Mouse (Mus musculus): ENCODE data around the gene R3hdm4. TPM values are rescaled to one million over a fixed set of nuclear protein-coding genes. Genes with fewer than 3 reads are reported as not detected.
"Not testable (repeated sequence)": the region's sequence is repeated elsewhere in the genome, so short reads cannot be mapped to it uniquely, and the experiment has no call there.

R3hdm4 gene
- polyA plus RNA-seq, 1 experiment from 2014 or later: 151 TPM

GRCm38 (mm10) chr10:79959847-79960601, 39.0 kb upstream of the R3hdm4 start, which contains the start of gene Wdr18:
Wdr18 (plus strand) TSS chr10:79960152.
- Histone ChIP-seq H3K4me3 (ENCODE audit: low read depth, low read length) (peak within 1 kb of the TSS; percentile 98), H3K36me3 (ENCODE audit: control insufficient read depth, insufficient read depth, low read length) (peaks cover 29% of the 10 kb centered on the region), H3K4me2 (replicated peaks; ENCODE audit: low read depth, low read length) (peak within 1 kb of the TSS; percentile 86), H3K4me1 (ENCODE audit: control insufficient read depth, insufficient read depth, low read length) (peaks cover 9% of the 10 kb centered on the region), H3K27me3 (ENCODE audit: control insufficient read depth, insufficient read depth, low read length) (no peaks in the 10 kb centered on the region), H3K9ac (replicated peaks; ENCODE audit: low read depth, low read length) (peak within 1 kb of the TSS; percentile 87), H3K9me3 (ENCODE audit: control insufficient read depth, low read depth, low read length) (no peaks in the 10 kb centered on the region), H3K27ac (ENCODE audit: low read length) (peak within 1 kb of the TSS; percentile 69; the same call in 1 of the 2 replicates)
- WGBS: under 1% methylated on average over 61 of the region's 61 CpGs
- ATAC-seq (ENCODE audit: insufficient number of reproducible peaks, insufficient read depth, low FRiP score, low read depth): peak; percentile 94

- H3K9ac ChIP-seq (replicated peaks; ENCODE audit: low read depth, low read length); H3K27me3 ChIP-seq (ENCODE audit: control insufficient read depth, insufficient read depth, low read length); ATAC-seq (ENCODE audit: insufficient number of reproducible peaks, insufficient read depth, low FRiP score, low read depth); H3K4me1 ChIP-seq (ENCODE audit: control insufficient read depth, insufficient read depth, low read length); H3K4me2 ChIP-seq (replicated peaks; ENCODE audit: low read depth, low read length); H3K9me3 ChIP-seq (ENCODE audit: control insufficient read depth, low read depth, low read length); H3K27ac ChIP-seq (ENCODE audit: low read length): not testable (repeated sequence)
- peak overlapping the region; percentile 98; the same call in 1 of the 2 replicates for H3K4me3 ChIP-seq (ENCODE audit: low read depth, low read length)
- H3K36me3 ChIP-seq (ENCODE audit: control insufficient read depth, insufficient read depth, low read length): peaks cover 23% of the 10 kb centered on the region
- WGBS: 33% methylated on average over 10 of the region's 10 CpGs
These were observed 38.4 kb upstream of the R3hdm4 start for GRCm38 (mm10) chr10:79959412-79959811.

GRCm38 (mm10) chr10:79958140-79958816, 37.3 kb upstream of the R3hdm4 start:
- no peak overlapping the region for H3K4me2 ChIP-seq (replicated peaks; ENCODE audit: low read depth, low read length)
- no peaks in the 10 kb centered on the region for H3K9me3 ChIP-seq (ENCODE audit: control insufficient read depth, low read depth, low read length)
- ATAC-seq (ENCODE audit: insufficient number of reproducible peaks, insufficient read depth, low FRiP score, low read depth): no peak
- H3K9ac ChIP-seq (replicated peaks; ENCODE audit: low read depth, low read length): no peak overlapping the region
- H3K36me3 ChIP-seq (ENCODE audit: control insufficient read depth, insufficient read depth, low read length): peaks cover 15% of the 10 kb centered on the region
- no peaks in the 10 kb centered on the region for H3K27me3 ChIP-seq (ENCODE audit: control insufficient read depth, insufficient read depth, low read length)
- peaks cover 9% of the 10 kb centered on the region for H3K4me1 ChIP-seq (ENCODE audit: control insufficient read depth, insufficient read depth, low read length)
- no peak overlapping the region for H3K4me3 ChIP-seq (ENCODE audit: low read depth, low read length)
- no peak overlapping the region for H3K27ac ChIP-seq (ENCODE audit: low read length)
- 12% methylated on average over 21 of the region's 21 CpGs for WGBS

- no peak overlapping the region for H3K9ac ChIP-seq (replicated peaks; ENCODE audit: low read depth, low read length)
- H3K4me1 ChIP-seq (ENCODE audit: control insufficient read depth, insufficient read depth, low read length): peaks cover 9% of the 10 kb centered on the region
- peaks cover 17% of the 10 kb centered on the region for H3K36me3 ChIP-seq (ENCODE audit: control insufficient read depth, insufficient read depth, low read length)
- no peak overlapping the region for H3K27ac ChIP-seq (ENCODE audit: low read length)
- H3K4me3 ChIP-seq (ENCODE audit: low read depth, low read length): no peak overlapping the region
- no peaks in the 10 kb centered on the region for H3K27me3 ChIP-seq (ENCODE audit: control insufficient read depth, insufficient read depth, low read length)
- H3K4me2 ChIP-seq (replicated peaks; ENCODE audit: low read depth, low read length): no peak overlapping the region
- H3K9me3 ChIP-seq (ENCODE audit: control insufficient read depth, low read depth, low read length): no peaks in the 10 kb centered on the region
- 31% methylated on average over 4 of the region's 4 CpGs for WGBS
- ATAC-seq (ENCODE audit: insufficient number of reproducible peaks, insufficient read depth, low FRiP score, low read depth): no peak
These were observed 35.7 kb upstream of the R3hdm4 start for GRCm38 (mm10) chr10:79956643-79957154.

GRCm38 (mm10) chr10:79955691-79956090, 34.7 kb upstream of the R3hdm4 start:
- no peak for ATAC-seq (ENCODE audit: insufficient number of reproducible peaks, insufficient read depth, low FRiP score, low read depth)
- Histone ChIP-seq H3K9ac (replicated peaks; ENCODE audit: low read depth, low read length) (no peak overlapping the region), H3K4me2 (replicated peaks; ENCODE audit: low read depth, low read length) (no peak overlapping the region), H3K27ac (ENCODE audit: low read length) (no peak overlapping the region), H3K4me1 (ENCODE audit: control insufficient read depth, insufficient read depth, low read length) (peaks cover 2% of the 10 kb centered on the region), H3K4me3 (ENCODE audit: low read depth, low read length) (no peak overlapping the region), H3K9me3 (ENCODE audit: control insufficient read depth, low read depth, low read length) (no peaks in the 10 kb centered on the region), H3K36me3 (ENCODE audit: control insufficient read depth, insufficient read depth, low read length) (peaks cover 20% of the 10 kb centered on the region), H3K27me3 (ENCODE audit: control insufficient read depth, insufficient read depth, low read length) (no peaks in the 10 kb centered on the region)
- WGBS: 62% methylated on average over 9 of the region's 9 CpGs

- no peak for ATAC-seq (ENCODE audit: insufficient number of reproducible peaks, insufficient read depth, low FRiP score, low read depth)
- WGBS: 84% methylated on average over 6 of the region's 6 CpGs
These were observed 32.9 kb upstream of the R3hdm4 start for GRCm38 (mm10) chr10:79953946-79954345.

GRCm38 (mm10) chr10:79950661-79951060, 29.7 kb upstream of the R3hdm4 start:
- WGBS: 84% methylated on average over 18 of the region's 18 CpGs
- H3K27me3 ChIP-seq (ENCODE audit: control insufficient read depth, insufficient read depth, low read length): no peaks in the 10 kb centered on the region

More at GRCm38 (mm10) chr10:79953946-79954345, 32.9 kb upstream of the R3hdm4 start:
- H3K9ac ChIP-seq (replicated peaks; ENCODE audit: low read depth, low read length): no peak overlapping the region
- no peaks in the 10 kb centered on the region for H3K27me3 ChIP-seq (ENCODE audit: control insufficient read depth, insufficient read depth, low read length)
- H3K4me3 ChIP-seq (ENCODE audit: low read depth, low read length): no peak overlapping the region
- no peaks in the 10 kb centered on the region for H3K9me3 ChIP-seq (ENCODE audit: control insufficient read depth, low read depth, low read length)
- no peaks in the 10 kb centered on the region for H3K4me1 ChIP-seq (ENCODE audit: control insufficient read depth, insufficient read depth, low read length)
- H3K27ac ChIP-seq (ENCODE audit: low read length): no peak overlapping the region
- H3K36me3 ChIP-seq (ENCODE audit: control insufficient read depth, insufficient read depth, low read length): peaks cover 37% of the 10 kb centered on the region
- no peak overlapping the region for H3K4me2 ChIP-seq (replicated peaks; ENCODE audit: low read depth, low read length)

GRCm38 (mm10) chr10:79949873-79950272, 28.9 kb upstream of the R3hdm4 start:
- no peak overlapping the region for H3K9ac ChIP-seq (replicated peaks; ENCODE audit: low read depth, low read length)
- whole genome bisulfite sequencing: 71% methylated on average over 4 of the region's 4 CpGs
- no peak overlapping the region for H3K4me3 ChIP-seq (ENCODE audit: low read depth, low read length)
- H3K27me3 ChIP-seq (ENCODE audit: control insufficient read depth, insufficient read depth, low read length): no peaks in the 10 kb centered on the region
- no peak overlapping the region for H3K4me2 ChIP-seq (replicated peaks; ENCODE audit: low read depth, low read length)
- peaks cover 22% of the 10 kb centered on the region; the same call in 1 of the 2 replicates for H3K4me1 ChIP-seq (ENCODE audit: control insufficient read depth, insufficient read depth, low read length)
- H3K27ac ChIP-seq (ENCODE audit: low read length): no peak overlapping the region
- H3K36me3 ChIP-seq (ENCODE audit: control insufficient read depth, insufficient read depth, low read length): peaks cover 44% of the 10 kb centered on the region
- H3K9me3 ChIP-seq (ENCODE audit: control insufficient read depth, low read depth, low read length): no peaks in the 10 kb centered on the region
- no peak for ATAC-seq (ENCODE audit: insufficient number of reproducible peaks, insufficient read depth, low FRiP score, low read depth)

More at GRCm38 (mm10) chr10:79950661-79951060, 29.7 kb upstream of the R3hdm4 start:
- Histone ChIP-seq H3K4me2 (replicated peaks; ENCODE audit: low read depth, low read length) (no peak overlapping the region), H3K36me3 (ENCODE audit: control insufficient read depth, insufficient read depth, low read length) (peaks cover 44% of the 10 kb centered on the region), H3K4me1 (ENCODE audit: control insufficient read depth, insufficient read depth, low read length) (peaks cover 16% of the 10 kb centered on the region; the same call in 1 of the 2 replicates), H3K9ac (replicated peaks; ENCODE audit: low read depth, low read length) (no peak overlapping the region), H3K27ac (ENCODE audit: low read length) (no peak overlapping the region), H3K4me3 (ENCODE audit: low read depth, low read length) (no peak overlapping the region), H3K9me3 (ENCODE audit: control insufficient read depth, low read depth, low read length) (no peaks in the 10 kb centered on the region)
- no peak for ATAC-seq (ENCODE audit: insufficient number of reproducible peaks, insufficient read depth, low FRiP score, low read depth)

All from stomach, embryonic 14.5 days (tissue).